Mouse (Mus musculus): ENCODE measurements around the gene Akap13. TPM values are rescaled to one million over a fixed set of nuclear protein-coding genes. Genes with fewer than 3 reads are reported as not detected.

The Akap13 gene
- polyA plus RNA-seq, 1 experiment from 2014 or later, result 52.9 TPM

DNA sequence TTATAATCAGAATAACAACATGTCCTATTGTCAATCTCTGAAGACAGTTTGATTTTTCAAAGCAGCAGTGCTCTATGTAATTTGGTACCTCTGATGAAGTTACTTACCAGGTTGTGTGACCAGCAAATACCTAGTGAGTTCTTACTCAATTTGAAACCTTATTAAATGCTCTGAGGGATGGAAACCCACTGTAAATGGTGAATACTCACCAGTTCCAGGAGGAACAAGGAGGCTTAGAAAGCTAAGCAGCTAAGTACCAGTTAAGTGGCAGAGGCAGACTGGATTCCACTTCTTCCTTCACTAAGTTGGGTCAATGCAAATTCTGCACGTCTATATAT, 231.5 kb downstream of the Akap13 start:
- Histone ChIP-seq H3K4me3 (ENCODE audit: low read depth, low read length) (no peak overlapping the region), H3K36me3 (ENCODE audit: insufficient read depth, low read length) (peaks cover 29% of the 10 kb centered on the region), H3K9ac (replicated peaks; ENCODE audit: low read depth) (no peak overlapping the region), H3K27me3 (replicated peaks; ENCODE audit: insufficient read depth, low read length) (no peaks in the 10 kb centered on the region), H3K27ac (ENCODE audit: low read length) (no peak overlapping the region), H3K9me3 (ENCODE audit: low read length) (no peaks in the 10 kb centered on the region), H3K4me1 (ENCODE audit: insufficient read depth, low read depth, low read length) (no peaks in the 10 kb centered on the region), H3K4me2 (replicated peaks; ENCODE audit: low read depth, low read length) (no peak overlapping the region)
- TF ChIP-seq CTCF (IDR thresholded peaks at IDR 0.05) (no peak), EP300 (IDR thresholded peaks at IDR 0.05) (no peak)
- DNase-seq (ENCODE audit: low spot score) (no peak), ATAC-seq (no peak)
- 82% methylated on average over 1 of the region's 1 CpGs for WGBS

DNA sequence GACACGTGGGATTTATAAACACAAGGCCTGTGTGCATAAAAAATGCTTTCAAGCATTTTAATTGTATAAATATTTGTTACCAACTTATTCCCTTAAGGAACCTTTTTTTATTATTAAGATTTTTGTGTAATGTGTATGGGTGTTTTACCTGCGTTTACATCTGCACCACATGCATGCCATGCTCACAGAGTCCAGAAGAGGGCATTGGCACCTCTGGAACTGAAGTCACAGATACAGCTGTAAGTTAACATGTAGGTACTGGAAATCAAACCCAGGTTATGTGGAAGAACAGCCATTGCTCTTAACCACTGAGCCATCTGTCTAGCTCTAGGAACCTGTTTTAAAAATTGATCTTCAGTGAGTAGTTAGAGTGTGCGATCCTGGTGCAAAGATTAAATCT, 232.8 kb downstream of the Akap13 start:
- Histone ChIP-seq H3K9me3 (ENCODE audit: low read length) (no peaks in the 10 kb centered on the region), H3K27ac (ENCODE audit: low read length) (no peak overlapping the region), H3K27me3 (replicated peaks; ENCODE audit: insufficient read depth, low read length) (no peaks in the 10 kb centered on the region), H3K4me2 (replicated peaks; ENCODE audit: low read depth, low read length) (no peak overlapping the region), H3K9ac (replicated peaks; ENCODE audit: low read depth) (no peak overlapping the region), H3K4me3 (ENCODE audit: low read depth, low read length) (no peak overlapping the region), H3K4me1 (ENCODE audit: insufficient read depth, low read depth, low read length) (no peaks in the 10 kb centered on the region), H3K36me3 (ENCODE audit: insufficient read depth, low read length) (peaks cover 29% of the 10 kb centered on the region)
- DNase-seq (ENCODE audit: low spot score), result no peak
- no peak for ATAC-seq
- TF ChIP-seq CTCF (IDR thresholded peaks at IDR 0.05) (peak; percentile 42), EP300 (IDR thresholded peaks at IDR 0.05) (no peak)
- 90% methylated on average over 3 of the region's 3 CpGs for WGBS

DNA sequence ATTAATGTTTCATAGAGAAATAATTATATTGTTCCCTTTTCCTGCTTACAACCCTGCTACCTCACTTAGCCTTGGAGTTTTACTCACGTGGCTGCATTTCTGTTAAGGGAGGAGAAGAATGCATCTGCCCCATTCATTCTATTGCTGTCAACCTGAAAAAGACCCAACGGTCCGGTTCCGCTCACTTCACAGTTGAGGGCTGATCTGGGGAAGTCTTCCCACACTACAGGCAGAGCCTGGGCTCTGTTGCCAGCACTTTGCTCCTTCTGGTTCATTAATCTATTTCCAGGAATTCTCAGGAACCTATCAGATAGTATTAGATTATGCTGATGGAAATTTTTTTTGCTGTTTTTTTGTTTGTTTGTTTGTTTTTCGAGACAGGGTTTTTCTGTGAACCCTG, 239.4 kb downstream of the Akap13 start:
- Histone ChIP-seq H3K9me3 (ENCODE audit: low read length) (no peaks in the 10 kb centered on the region), H3K36me3 (ENCODE audit: insufficient read depth, low read length) (peaks cover 21% of the 10 kb centered on the region; the same call in 1 of the 2 replicates), H3K9ac (replicated peaks; ENCODE audit: low read depth) (no peak overlapping the region), H3K4me1 (ENCODE audit: insufficient read depth, low read depth, low read length) (no peaks in the 10 kb centered on the region), H3K4me2 (replicated peaks; ENCODE audit: low read depth, low read length) (no peak overlapping the region), H3K27me3 (replicated peaks; ENCODE audit: insufficient read depth, low read length) (no peaks in the 10 kb centered on the region), H3K27ac (ENCODE audit: low read length) (no peak overlapping the region), H3K4me3 (ENCODE audit: low read depth, low read length) (no peak overlapping the region)
- DNase-seq (ENCODE audit: low spot score) (no peak), ATAC-seq (no peak)
- TF ChIP-seq EP300 (IDR thresholded peaks at IDR 0.05), result no peak
- no peak for TF ChIP-seq CTCF (IDR thresholded peaks at IDR 0.05)
- 74% methylated on average over 5 of the region's 5 CpGs for WGBS

GRCm38 (mm10) chr7:75699836-75700235, 244.5 kb downstream of the Akap13 start:
- peaks cover 38% of the 10 kb centered on the region; the same call in 1 of the 2 replicates for H3K36me3 ChIP-seq (ENCODE audit: insufficient read depth, low read length)
- no peak for ATAC-seq
- H3K4me3 ChIP-seq (ENCODE audit: low read depth, low read length), result no peak overlapping the region
- 84% methylated on average over 5 of the region's 5 CpGs for WGBS
- TF ChIP-seq EP300 (IDR thresholded peaks at IDR 0.05), result no peak
- no peak for TF ChIP-seq CTCF (IDR thresholded peaks at IDR 0.05)
- H3K9me3 ChIP-seq (ENCODE audit: low read length), result no peaks in the 10 kb centered on the region
- no peak overlapping the region for H3K4me2 ChIP-seq (replicated peaks; ENCODE audit: low read depth, low read length)
- H3K9ac ChIP-seq (replicated peaks; ENCODE audit: low read depth), result no peak overlapping the region
- DNase-seq (ENCODE audit: low spot score), result peak; percentile 30
- no peaks in the 10 kb centered on the region for H3K4me1 ChIP-seq (ENCODE audit: insufficient read depth, low read depth, low read length)
- H3K27ac ChIP-seq (ENCODE audit: low read length), result no peak overlapping the region
- no peaks in the 10 kb centered on the region for H3K27me3 ChIP-seq (replicated peaks; ENCODE audit: insufficient read depth, low read length)

DNA sequence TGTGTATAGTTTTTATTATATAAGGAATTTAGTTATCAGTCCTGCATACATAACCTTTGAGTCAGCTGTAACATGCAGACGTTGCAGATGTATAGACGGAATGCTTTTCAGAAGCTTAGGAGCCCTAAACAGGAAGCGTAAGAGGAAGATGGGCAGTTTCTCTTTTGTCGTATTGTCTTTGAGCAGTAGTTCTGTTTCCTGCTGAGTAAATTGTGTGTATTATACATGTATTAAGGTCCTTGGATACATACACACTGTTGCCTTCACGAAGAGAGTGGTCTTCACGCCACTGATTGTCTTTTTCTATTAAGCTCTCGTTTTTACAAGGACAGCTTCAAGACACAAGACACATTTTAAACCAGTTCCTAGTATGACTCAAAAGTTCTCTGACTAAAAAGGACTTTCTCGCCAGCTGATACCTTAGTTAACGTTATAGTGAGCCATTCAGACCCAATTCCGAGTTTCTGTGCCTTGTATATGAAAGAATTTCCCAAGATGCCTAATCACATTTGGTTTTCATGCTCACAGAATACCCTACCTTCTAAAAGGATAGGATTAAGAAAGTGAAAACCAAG, 245.5 kb downstream of the Akap13 start:
- 81% methylated on average over 10 of the region's 10 CpGs for WGBS
- no peak overlapping the region for H3K27ac ChIP-seq (ENCODE audit: low read length)

GRCm38 (mm10) chr7:75701761-75702160, 246.4 kb downstream of the Akap13 start:
- Histone ChIP-seq H3K27ac (ENCODE audit: low read length) (no peak overlapping the region), H3K36me3 (ENCODE audit: insufficient read depth, low read length) (peaks cover 40% of the 10 kb centered on the region; the same call in 1 of the 2 replicates), H3K27me3 (replicated peaks; ENCODE audit: insufficient read depth, low read length) (no peaks in the 10 kb centered on the region), H3K9me3 (ENCODE audit: low read length) (no peaks in the 10 kb centered on the region), H3K4me1 (ENCODE audit: insufficient read depth, low read depth, low read length) (no peaks in the 10 kb centered on the region), H3K9ac (replicated peaks; ENCODE audit: low read depth) (no peak overlapping the region), H3K4me3 (ENCODE audit: low read depth, low read length) (no peak overlapping the region), H3K4me2 (replicated peaks; ENCODE audit: low read depth, low read length) (no peak overlapping the region)
- DNase-seq (ENCODE audit: low spot score) (peak; percentile 28), ATAC-seq (no peak)
- WGBS, result 67% methylated on average over 7 of the region's 7 CpGs
- TF ChIP-seq CTCF (IDR thresholded peaks at IDR 0.05) (no peak), EP300 (IDR thresholded peaks at IDR 0.05) (no peak)

More for the DNA sequence above, 245.5 kb downstream of the Akap13 start:
- ATAC-seq, result no peak
- no peak for DNase-seq (ENCODE audit: low spot score)
- Histone ChIP-seq H3K4me2 (replicated peaks; ENCODE audit: low read depth, low read length) (no peak overlapping the region), H3K9ac (replicated peaks; ENCODE audit: low read depth) (no peak overlapping the region), H3K36me3 (ENCODE audit: insufficient read depth, low read length) (peaks cover 38% of the 10 kb centered on the region; the same call in 1 of the 2 replicates), H3K4me3 (ENCODE audit: low read depth, low read length) (no peak overlapping the region), H3K4me1 (ENCODE audit: insufficient read depth, low read depth, low read length) (no peaks in the 10 kb centered on the region), H3K27me3 (replicated peaks; ENCODE audit: insufficient read depth, low read length) (no peaks in the 10 kb centered on the region), H3K9me3 (ENCODE audit: low read length) (no peaks in the 10 kb centered on the region)
- TF ChIP-seq CTCF (IDR thresholded peaks at IDR 0.05) (no peak), EP300 (IDR thresholded peaks at IDR 0.05) (no peak)

DNA sequence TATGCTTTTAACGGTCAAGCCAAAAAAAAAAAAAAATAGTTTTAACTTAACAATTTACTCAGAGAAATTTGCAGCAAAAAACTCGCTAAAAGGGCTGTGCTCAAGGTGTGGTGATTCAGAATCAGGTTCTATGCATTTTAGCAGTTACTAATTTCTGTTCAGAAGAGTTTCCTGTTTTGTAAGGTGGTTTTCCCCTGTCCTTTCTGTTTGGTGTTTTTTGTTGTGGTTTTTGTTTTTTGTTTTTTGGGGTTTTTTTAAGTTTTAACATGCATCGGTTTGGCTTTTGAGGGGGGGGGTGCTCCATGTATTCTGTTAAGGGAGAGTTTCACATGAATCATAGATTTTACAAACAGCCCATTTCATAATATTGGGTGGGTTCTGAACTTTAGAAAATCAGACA, 247.0 kb downstream of the Akap13 start:
- Histone ChIP-seq H3K4me1 (ENCODE audit: insufficient read depth, low read depth, low read length) (no peaks in the 10 kb centered on the region), H3K4me3 (ENCODE audit: low read depth, low read length) (no peak overlapping the region), H3K27ac (ENCODE audit: low read length) (no peak overlapping the region), H3K27me3 (replicated peaks; ENCODE audit: insufficient read depth, low read length) (no peaks in the 10 kb centered on the region), H3K36me3 (ENCODE audit: insufficient read depth, low read length) (peaks cover 43% of the 10 kb centered on the region; the same call in 1 of the 2 replicates), H3K4me2 (replicated peaks; ENCODE audit: low read depth, low read length) (no peak overlapping the region), H3K9me3 (ENCODE audit: low read length) (no peaks in the 10 kb centered on the region), H3K9ac (replicated peaks; ENCODE audit: low read depth) (no peak overlapping the region)
- WGBS, result 87% methylated on average over 3 of the region's 3 CpGs
- no peak for TF ChIP-seq EP300 (IDR thresholded peaks at IDR 0.05)
- no peak for TF ChIP-seq CTCF (IDR thresholded peaks at IDR 0.05)
- ATAC-seq (no peak), DNase-seq (ENCODE audit: low spot score) (no peak)

Data from lung, postnatal 0 days (tissue).